Mouse (Mus musculus) WW6 (cell line): ENCODE measurements around the gene Pfn1.

Experiments
- DNase-seq: peaks from one replicate; pipeline ENCODE4 v3.0.0-alpha.2; 2013; ENCODE audit warnings: low read depth, low spot score

Pfn1 gene

GRCm38 (mm10) chr11:70654198-70654922 lies at the start of gene Pfn1:
Pfn1 (minus strand) TSS chr11:70654644.
- DNase-seq, result peak; percentile 43

GRCm38 (mm10) chr11:70702781-70703180 lies 48.3 kb upstream of the Pfn1 start:
- DNase-seq, result no peak

GRCm38 (mm10) chr11:70701984-70702733 lies 47.7 kb upstream of the Pfn1 start:
- no peak for DNase-seq

GRCm38 (mm10) chr11:70701221-70701955 lies 46.9 kb upstream of the Pfn1 start:
- DNase-seq, result no peak

- DNase-seq, result no peak
Measured at GRCm38 (mm10) chr11:70700613-70701012, 46.2 kb upstream of the Pfn1 start.

GRCm38 (mm10) chr11:70699722-70700556 lies 45.5 kb upstream of the Pfn1 start, which contains the start of the genes Inca1 and Kif1c:
Inca1 (minus strand) TSS chr11:70700155.
Kif1c (plus strand) TSS chr11:70700548.
- peak; percentile 92 for DNase-seq

GRCm38 (mm10) chr11:70699051-70699450 lies 44.6 kb upstream of the Pfn1 start:
- no peak for DNase-seq

- DNase-seq, result no peak
Measured at GRCm38 (mm10) chr11:70697376-70697775, 42.9 kb upstream of the Pfn1 start.

GRCm38 (mm10) chr11:70693504-70693903 lies 39.1 kb upstream of the Pfn1 start:
- no peak for DNase-seq

- no peak for DNase-seq
Measured at GRCm38 (mm10) chr11:70689578-70689977, 35.1 kb upstream of the Pfn1 start.

- DNase-seq, result no peak
Measured at GRCm38 (mm10) chr11:70688372-70688771, 33.9 kb upstream of the Pfn1 start.

GRCm38 (mm10) chr11:70687601-70688199 lies 33.3 kb upstream of the Pfn1 start, which contains the start of gene Camta2:
Camta2 (minus strand) TSS chr11:70688105.
- DNase-seq, result peak; percentile 52

- DNase-seq, result no peak
Measured at GRCm38 (mm10) chr11:70686901-70687566, 32.6 kb upstream of the Pfn1 start.

GRCm38 (mm10) chr11:70683640-70684039 lies 29.2 kb upstream of the Pfn1 start:
- no peak for DNase-seq

- DNase-seq, result peak; percentile 74
Measured at GRCm38 (mm10) chr11:70681897-70682581, 27.6 kb upstream of the Pfn1 start.

- no peak for DNase-seq
Measured at GRCm38 (mm10) chr11:70681170-70681569, 26.7 kb upstream of the Pfn1 start.

GRCm38 (mm10) chr11:70679894-70680293 lies 25.4 kb upstream of the Pfn1 start:
- DNase-seq, result no peak

GRCm38 (mm10) chr11:70679361-70679760 lies 24.9 kb upstream of the Pfn1 start:
- DNase-seq, result no peak

GRCm38 (mm10) chr11:70678576-70678975 lies 24.1 kb upstream of the Pfn1 start:
- DNase-seq, result no peak

- no peak for DNase-seq
Measured at GRCm38 (mm10) chr11:70678092-70678491, 23.6 kb upstream of the Pfn1 start.
